Mouse (Mus musculus) erythroblast, embryonic 14.5 days (primary cell): ENCODE data around the gene Slbp.

Experiments used
- GATA1 ChIP-seq: IDR thresholded peaks from 2 replicates; pipeline ENCODE4 v1.6.1; 2012; ENCODE audit warnings: low read length, inconsistent platforms, mixed read lengths
- TAL1 ChIP-seq: IDR thresholded peaks from 3 replicates; pipeline ENCODE4 v1.6.1; 2012; ENCODE audit warnings: low read length, inconsistent platforms, mixed read lengths

GRCm38 (mm10) chr5:33681611-33682388 lies 29.4 kb upstream of the Slbp start:
- TF ChIP-seq GATA1, result no peak
- no peak for TF ChIP-seq TAL1
